Mouse (Mus musculus): ENCODE data around the gene Get4.

The Get4 gene

DNA sequence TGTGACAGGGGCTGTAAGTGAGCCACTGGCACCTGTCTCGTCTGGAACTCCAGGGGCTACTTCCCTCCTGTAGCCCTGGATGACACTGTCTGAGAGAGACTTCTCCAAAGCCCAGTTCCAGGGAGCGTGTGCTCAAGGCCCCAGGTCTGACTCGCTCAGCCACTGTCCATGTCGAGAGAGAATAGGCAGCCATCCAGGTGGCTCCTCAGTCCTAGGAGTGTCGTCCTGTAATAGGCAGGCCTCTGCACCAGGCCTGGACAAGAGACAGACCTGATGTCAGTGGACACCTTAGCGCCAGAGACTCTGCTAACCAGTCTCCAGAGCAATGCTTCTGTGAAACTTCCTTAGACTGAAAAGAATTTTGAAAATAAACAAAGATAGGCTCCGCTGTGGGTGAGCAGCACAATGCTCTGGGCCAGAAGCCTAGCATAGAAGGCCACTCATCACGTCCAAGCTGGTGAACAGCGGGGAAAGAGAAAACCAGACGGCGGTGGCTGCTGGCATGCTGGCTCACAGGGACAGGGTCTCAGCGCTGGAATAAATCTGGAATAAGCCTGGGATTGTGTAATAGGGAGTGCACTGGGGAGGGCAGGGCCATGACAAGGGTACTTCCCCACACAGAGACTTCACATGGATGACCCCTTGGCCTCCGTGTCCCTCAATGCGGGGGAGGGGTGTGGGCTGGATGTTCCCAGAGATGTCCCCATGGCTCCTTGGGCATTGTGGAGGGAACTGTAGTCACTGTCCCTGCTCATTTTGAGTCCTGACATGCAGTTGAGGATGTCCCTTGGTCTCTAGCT, 34.2 kb downstream of the Get4 start:
- no peak for DNase-seq

DNA sequence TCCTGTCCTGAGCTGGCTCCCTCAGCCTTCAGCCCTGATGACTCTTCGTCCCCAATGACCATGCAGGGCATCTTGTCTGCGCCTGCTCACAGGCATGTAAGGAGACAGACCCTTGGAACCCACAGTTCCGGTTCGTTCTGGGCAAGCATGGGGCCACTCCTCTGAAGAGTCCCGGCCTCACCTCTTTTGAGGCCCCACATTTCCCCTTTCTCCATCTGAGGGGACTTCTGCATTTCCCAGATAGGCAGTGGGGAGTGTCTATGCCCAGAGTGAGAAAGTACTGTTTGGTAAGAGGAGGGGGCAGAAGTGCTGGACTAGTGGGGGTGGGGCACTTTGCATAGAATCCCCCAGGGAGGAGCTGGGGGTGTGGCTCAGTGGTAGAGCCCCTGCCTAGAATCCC, 35.0 kb downstream of the Get4 start:
- no peak for DNase-seq

DNA sequence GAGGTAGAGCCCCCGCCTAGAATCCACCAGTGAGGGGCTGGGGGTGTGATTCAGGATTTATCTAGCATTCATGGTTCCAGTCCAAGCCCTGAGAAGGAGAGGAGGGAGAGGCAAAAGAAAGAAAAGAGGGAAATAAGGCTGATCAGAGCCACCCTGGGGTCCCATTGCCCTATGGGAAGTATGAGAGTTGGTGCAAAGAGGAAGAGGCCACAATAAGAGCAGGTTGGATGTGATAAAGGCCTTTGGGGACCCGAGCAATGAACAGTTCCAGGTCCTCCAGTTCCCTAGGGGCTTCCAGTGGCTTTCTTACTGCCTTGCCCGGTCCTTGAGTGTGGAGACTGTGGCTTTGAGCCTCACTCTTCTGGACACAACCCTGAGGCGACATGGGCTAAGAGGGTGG, 35.7 kb downstream of the Get4 start:
- DNase-seq: no peak

DNA sequence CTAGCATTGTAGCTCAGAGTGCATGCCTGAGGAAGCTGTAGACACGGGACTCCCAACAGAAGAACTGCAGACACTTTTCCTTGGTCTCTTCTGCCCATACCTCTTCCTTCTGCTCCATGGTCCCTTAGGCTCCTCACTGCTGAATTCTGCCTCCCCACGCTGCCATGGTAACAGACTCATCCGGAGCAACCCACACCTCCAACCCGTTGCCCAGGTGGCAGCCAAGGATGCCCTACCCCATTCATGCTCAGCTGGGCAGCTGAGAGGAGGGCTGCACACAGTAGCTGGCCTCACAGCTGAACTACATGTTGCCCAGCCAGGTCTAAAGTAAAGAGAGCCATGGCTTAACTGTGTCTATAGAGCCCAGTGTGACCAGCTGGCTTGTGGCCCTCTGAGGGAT, 36.5 kb downstream of the Get4 start:
- no peak for DNase-seq

DNA sequence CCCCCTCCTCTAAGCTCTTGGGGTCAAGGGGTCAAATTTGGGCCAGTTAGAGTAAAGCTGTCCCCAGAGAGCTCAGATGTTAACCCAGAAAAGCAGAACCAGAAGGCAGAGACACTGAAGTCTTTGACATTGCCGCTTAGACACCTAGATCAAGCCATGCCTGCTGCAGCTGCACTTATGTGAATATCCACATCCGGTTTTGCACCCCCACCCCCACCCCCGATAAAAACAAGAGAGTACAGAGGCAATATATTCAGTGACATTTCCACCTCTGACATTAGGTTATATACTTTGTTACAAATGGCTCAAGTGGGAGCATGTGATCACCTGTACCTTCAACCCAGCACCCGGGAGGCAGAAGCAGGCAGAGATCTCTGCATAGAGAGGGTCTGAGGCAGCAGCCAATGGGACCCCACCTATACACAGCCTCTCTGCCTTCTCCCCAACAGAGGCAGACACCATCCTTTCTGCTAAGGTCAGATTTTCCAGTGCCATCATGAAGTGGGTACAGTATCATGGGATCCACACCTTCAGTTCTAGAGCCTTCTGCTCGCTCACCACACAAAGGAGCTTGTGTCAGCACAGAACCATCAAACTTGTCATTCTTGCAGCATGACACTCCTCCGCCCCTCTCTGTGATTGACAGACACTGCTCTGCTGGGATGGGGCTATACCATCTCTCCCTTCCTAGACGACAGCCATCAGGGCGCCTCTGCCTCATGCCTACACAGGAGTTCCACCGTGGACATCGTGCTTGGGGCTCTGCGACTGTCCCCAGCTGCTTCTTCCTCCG, 38.5 kb downstream of the Get4 start:
- DNase-seq: no peak

DNA sequence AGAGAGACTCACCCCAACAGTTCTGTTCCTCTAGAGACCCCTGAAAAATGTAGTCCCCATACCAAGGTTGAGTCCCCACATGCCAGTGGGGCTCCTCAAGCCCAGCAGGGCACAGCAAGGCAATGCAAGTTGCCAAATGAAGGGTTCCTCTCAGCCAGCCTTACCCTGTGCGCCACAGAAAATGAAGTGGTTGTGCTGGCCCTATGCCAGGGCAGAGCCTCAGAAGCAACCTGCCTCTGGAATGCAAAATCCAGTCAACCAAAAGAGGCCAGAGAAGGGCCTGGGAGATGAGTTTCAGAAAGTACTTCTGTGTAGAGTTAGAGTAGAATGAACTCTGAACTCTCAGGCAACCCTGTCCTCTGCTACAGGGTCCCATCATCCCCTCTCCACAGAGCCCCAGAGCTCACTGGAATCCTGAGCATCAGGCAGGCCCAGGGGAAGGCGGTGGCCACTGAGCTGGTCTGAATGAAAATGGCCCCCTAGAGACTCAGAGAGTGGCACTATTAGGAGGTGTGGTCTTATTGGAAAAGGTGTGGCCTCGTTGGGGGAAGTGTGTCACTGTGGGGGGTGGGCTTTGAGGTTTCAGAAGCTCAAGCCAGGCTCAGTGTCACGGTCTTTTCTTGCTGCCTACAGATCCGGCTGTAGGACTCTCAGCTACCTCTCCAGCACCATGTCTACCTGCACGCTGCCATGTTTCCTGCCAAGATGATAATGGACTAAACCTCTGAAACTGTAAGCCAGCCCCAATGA, 39.9 kb downstream of the Get4 start:
- DNase-seq: peak; percentile 59

DNA sequence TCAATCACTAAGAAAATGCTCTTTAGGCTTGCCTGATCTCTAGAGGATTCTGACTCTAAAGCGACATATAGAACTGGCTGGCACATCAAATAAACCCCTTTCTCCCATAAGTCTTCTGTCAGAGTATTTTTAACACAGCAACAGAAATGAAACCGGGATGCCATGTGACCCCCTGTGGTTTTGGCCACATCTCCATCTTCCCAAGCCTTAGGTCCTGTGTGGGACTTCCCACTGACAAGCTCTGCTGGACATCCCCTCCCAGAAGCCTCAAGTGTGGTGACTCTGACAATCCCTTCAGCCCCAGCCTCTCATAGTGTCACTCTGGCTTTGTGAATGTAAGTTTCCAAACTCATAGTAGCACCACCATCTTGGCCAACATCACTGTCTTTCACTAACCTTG, 42.0 kb downstream of the Get4 start:
- no peak for DNase-seq

DNA sequence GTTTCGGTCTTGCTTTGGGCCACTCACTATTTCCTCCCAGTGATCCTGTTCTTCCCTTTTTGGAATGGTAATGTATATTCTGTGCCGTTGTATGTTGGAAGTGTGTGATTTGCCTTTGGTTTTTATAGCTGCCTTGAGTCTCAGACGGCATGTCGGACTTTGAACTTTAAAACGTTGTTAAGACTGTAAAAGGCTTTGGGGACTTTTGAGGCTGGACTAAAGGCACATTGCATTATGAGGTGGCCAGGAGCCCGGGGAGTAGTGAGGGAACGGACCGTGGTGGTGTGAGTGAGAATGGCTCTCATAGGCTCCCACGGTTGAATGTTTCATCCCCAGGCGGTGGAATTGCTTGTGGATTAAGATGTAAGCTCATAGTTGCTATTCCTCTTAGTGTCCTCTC, 45.0 kb downstream of the Get4 start:
- no peak for DNase-seq

DNA sequence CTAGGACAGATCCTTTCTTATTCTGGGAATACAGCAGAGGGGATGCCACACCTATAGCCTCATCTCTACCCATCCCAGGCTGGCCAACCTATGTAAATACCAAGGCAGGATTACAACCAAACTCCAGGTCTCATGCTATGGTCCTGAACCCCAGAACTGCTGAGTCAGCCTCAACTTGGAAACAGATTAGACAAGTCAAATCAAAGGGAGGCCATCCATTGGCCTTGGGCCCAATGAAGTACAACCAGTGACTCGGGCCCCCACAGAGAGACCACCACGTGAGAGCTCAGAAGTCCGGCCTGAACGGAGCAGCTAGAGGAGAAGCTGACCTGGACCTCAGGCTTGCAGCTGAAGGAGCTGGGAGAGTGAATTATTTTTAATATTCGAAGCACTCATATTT, 45.6 kb downstream of the Get4 start:
- DNase-seq: no peak

DNA sequence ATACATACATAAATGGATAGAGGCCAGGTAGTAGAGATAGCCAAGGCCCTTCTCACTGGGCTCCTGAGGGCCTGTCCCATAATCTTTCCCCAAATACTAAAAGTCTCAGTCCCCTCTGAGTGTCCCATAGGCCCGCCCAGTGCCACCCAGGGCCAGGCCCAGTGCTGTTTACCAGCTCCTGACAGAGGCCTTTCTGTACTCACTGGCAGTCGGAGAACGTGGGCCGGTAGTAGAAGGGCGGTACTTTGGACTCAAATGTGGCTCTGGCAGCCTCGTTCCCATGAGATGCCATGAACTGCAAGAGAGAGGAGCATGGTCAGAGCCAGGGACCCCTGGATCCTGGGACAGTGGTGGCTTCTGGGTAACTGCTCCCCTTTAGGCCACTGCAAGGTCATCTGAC, 50.0 kb downstream of the Get4 start:
- DNase-seq: no peak

DNA sequence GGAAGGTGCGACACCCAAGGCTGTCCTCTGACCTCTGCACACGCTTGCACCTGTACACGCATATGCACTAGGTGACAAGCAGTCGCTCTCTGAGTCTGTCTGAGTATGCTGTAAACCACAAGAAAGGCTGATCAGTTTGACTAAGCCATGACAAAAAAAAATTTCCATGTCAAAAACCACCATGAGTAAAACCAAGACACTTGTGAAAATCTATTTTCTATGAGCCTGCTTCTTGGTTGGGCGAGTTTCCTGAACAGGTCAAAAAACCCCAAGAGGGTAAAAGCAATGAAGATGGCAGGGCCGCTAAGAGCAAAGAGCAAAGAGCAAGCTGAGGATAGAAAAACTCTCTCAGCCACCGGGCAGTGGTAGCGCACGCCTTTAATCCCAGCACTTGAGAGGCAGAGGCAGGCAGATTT, 51.5 kb downstream of the Get4 start:
- peak; percentile 52 for DNase-seq

DNA sequence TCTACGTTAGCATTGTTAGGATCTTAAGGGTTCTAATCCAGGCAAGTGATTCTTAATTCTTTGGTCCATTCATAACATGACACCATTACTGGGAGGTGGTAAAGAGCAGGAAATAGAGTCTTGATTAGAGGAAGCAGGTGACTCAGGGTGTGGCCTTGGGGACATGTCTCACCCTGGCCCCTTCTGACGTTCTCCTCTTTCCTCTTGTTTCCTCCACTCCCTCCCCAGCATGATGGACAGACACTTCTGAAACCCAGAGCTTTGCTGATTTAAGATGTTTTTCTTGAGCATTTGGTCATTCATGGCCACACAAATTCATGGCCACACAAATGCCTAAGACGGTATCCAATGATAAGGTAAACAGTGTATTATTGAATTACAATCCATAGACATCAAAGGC, 57.8 kb downstream of the Get4 start:
- no peak for DNase-seq

DNA sequence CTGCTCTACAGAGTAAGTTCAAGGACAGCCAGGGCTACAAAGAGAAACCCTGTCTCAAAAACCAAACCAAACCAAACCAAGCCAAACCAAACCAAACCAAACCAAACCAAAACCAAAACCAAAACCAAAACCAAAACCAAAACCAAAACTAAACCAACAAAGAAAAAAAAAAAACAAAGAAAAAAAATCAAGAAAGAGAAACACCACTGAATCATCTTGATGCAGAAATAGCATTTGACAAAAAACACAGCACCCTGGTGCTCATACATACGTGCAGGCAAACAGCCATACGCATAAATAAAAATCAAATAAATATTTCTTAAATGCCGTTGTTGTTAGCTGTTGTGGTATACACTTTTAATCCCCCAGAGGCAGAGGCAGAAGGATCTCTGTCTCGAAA, 58.4 kb downstream of the Get4 start:
- no peak for DNase-seq

DNA sequence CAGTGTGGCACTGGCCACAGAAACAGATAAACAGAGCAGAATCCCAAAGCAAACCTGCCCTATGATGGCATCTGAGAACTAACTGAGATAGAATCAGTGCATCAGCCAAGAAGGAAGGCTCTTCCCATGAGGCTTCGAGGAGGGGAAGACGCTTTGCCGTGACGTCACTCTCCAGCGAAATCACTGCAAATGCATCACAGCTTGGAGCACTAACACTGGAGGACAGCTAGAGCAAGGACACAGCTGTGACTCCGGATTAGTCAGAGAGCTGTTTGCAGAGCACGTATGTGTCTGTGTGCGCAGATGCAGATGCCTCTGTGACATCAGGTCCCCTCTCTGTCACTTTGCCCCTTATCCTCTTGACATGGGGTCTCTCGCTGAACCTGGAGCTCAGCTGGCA, 59.7 kb downstream of the Get4 start:
- DNase-seq: no peak

DNA sequence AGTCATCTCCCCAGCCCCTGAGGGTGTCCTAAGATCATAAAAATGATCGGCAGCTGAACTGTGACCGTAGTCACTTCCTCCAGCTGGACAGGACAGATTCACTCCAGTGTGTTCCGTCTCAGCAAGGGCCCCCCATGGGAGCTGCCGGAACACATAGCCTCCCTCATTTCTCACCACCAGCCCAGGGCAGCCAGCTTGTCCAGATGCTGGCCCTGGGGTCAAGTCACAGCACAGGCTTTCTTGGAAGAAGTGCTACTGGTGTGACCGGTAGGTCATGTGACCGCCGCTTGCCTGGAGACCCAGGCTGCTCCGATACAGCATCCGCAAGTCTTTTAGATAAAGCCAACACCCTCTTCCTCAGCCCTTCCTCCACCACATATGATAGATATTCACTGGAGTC, 61.4 kb downstream of the Get4 start:
- peak; percentile 49 for DNase-seq

DNA sequence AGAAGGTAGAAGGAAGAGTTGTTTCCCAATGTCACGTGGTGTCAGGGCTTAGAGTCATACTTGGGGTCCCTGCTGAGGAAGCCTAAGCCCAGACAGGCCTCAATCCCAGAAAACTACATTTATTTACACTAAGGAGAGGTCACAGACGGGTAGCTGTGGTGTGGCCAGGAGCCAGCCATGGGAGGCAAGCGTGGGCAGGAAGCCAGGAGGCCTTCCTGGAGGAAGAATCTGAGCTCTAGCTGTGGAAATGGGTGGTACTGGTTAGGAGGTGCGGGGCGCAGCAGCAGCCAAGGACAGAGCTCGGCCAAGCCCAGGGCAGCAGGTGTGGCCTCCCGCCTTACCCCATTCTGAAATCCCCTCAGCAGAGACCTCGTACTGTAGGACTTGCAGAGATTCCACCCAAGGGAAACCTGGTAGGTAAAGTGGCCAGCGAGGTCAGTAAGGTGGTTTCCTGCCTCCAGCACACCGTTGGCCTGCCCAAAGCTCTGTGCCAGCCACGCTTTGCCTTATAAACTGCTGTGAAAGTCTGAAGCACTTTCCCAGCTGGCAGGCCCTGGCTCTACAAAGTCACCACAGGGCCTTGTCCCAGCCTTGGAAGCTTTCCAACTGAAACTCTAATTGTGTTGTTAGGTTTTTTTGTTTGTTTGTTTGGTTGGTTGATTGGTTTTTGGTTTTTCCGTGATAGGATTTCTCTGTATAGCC, 63.0 kb downstream of the Get4 start:
- DNase-seq: peak; percentile 70

DNA sequence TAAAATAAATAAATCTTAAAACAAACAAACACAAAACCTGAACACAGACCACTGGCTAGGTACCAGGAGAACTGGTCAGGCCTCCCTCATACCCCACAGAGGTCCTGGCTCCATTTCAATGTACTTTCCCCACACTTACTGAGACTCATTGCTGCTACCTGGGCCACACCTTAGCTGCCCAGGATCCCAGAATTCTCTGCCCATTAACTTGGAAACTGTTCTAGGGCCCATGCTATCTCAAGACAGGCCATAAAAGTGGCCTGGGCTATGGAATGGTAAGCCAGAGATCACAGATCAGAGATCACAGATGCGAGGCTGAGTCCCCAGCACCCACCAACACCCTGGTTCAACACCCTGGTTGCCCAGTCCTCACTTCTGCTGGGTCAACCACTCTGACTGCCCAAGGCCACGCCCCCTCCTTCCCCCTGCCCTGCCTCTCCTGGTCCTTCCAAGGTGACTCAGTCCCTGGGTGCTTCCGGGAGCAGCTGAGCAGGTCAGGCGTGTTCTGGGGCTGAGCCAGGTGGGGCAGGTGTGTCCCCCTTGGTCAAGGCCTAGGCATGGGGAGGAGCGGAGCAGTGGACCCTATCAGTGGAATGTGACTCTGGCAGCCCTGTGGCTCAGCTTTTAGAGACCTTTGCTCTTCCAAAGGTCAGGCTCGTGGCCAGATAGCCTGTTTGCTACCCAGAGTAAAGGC, 65.0 kb downstream of the Get4 start:
- peak; percentile 98 for DNase-seq

DNA sequence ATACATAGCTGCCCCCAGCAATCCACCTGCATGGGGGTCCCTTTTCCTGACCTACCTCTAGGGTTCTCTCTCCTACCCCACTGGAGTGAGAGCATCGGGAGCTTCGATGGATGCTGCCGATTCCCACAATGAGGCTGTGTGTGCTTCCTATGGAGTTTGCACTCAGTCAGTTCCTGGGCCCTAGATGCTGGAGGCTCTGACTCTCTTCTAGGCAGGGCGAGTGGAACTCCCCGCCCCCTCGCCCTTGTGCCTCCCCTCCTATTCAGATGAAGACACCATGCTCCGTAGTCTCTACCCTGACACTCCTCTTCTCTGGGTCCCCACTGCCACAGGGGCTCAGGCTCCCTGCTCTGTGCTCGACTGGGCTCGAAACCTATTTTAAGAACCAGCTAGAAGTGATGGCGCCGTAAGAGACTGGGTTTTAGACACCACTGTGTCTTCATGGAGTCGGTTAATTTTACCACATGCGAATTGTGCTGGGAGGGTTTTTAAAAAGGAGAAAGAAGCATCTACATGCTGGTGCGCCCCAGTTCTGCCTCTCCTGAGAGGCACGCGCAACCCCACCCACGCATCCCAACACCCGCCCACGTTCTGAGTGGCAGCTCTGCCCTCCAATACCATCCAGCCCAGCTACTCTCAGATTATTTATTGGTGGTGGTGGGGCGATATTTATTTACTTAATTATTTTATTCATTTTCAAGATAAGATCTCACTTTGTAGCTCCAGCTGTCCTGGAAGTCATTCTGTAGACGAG, 65.8 kb downstream of the Get4 start:
- DNase-seq: peak; percentile 34
